Mouse (Mus musculus) kidney, postnatal 25 days (tissue): ENCODE data around the gene Gm15056.

Source experiments
- DNase-seq, 2 experiments: peaks; one replicate each; pipeline ENCODE4 v3.0.0; 2021; ENCODE audit warnings: mixed read lengths in 2 of 2

Gm15056 gene

GRCm38 (mm10) chr8:20902527-20902926, at the start of gene Gm15056:
Gene Gm15056, minus strand, starts transcription at chr8:20902627.
- DNase-seq = no peak

- no peak for DNase-seq
These were observed 42.2 kb upstream of the Gm15056 start, which contains the start of gene AY761185 for GRCm38 (mm10) chr8:20944610-20945009. Gene AY761185, minus strand, starts transcription at chr8:20944710.

DNA sequence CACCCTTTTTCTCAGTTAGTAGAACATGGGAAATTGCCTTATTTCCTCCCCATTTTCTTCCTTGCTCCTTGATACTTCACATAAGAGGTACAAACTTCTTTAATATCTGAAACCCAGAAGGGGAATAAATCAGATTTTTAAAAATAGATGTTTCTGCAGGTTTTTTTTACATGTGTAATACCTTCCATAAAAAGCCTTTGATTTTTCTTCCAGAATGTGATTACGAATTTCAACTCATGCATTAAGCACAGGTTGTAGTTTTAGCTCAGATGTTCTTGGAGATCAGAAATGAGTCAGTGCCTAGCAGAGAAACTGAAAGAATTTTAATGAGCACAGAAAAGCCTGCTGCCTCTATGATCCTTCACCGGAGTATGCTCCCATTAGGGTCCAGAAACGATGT, 19.5 kb upstream of the Gm15056 start, which contains the start of gene Gm6040:
Gene Gm6040, minus strand, starts transcription at position 101 of the 400 bp plus-strand sequence.
- DNase-seq = no peak

- no peak for DNase-seq
These were observed 9.9 kb upstream of the Gm15056 start for GRCm38 (mm10) chr8:20912288-20912687.

GRCm38 (mm10) chr8:20908256-20908655, 5.8 kb upstream of the Gm15056 start:
- DNase-seq = no peak

GRCm38 (mm10) chr8:20907119-20907518, 4.7 kb upstream of the Gm15056 start:
- DNase-seq = no peak

DNA sequence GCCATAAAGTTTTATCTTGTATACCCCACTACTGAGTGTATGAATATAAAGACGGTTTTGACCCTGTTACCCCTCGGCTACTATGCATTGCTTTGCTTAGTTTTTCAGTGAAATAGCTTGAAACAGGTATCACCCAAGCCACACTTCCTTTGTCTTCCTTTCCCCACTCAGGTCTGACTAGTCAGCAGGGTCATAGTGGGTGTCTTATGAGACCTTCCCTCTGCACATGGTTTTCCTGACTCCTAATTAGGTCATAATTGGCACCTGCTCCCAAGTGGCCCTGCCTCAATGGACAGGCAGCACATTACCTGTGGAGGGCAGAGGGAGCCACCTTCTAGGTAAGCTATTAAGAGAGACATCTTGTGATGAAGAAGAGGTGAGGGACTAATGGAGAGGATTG, 10.1 kb downstream of the Gm15056 start, which contains the start of gene Defb33:
Gene Defb33, plus strand, starts transcription at position 301 of the 400 bp plus-strand sequence.
- DNase-seq = no peak

DNA sequence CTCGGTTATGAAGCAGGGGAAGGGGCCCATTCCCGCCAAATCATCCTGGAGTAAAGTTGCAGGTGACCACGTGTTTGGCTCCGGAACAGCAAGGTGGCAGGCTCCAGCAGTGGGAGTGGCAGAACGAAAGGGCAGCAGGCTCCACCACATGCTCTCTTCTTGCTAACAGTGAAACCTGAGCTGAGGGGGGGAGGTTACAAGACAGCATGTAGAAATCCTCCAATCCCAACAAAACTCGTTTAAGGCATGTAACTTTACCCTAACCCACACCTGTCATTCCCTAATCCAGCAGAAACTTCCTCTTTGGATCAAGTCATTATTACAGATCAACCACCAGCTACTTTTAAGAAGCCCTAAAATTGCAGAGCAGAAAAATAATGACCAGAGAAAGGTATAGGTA, 27.8 kb downstream of the Gm15056 start:
- no peak for DNase-seq
